Mouse (Mus musculus) right cerebral cortex, adult 2 months (tissue): ENCODE measurements around the gene Pvr.

ENCODE experiments used
- DNase-seq, 2 experiments: peaks; one replicate each; pipeline ENCODE4 v3.0.0; 2021 to 2022; ENCODE audit warnings: low spot score in 2 of 2

Pvr gene

GRCm38 (mm10) chr7:19871943-19872601, 48.9 kb downstream of the Pvr start:
- DNase-seq, result no peak

- DNase-seq, result no peak
These were observed 49.8 kb downstream of the Pvr start for GRCm38 (mm10) chr7:19871137-19871621.

- DNase-seq, result no peak
These were observed 53.1 kb downstream of the Pvr start for GRCm38 (mm10) chr7:19867751-19868399.

- no peak for DNase-seq
These were observed 54.5 kb downstream of the Pvr start for GRCm38 (mm10) chr7:19866490-19866889.

GRCm38 (mm10) chr7:19865246-19866036, 55.5 kb downstream of the Pvr start:
- DNase-seq, result no peak

- no peak for DNase-seq
These were observed 56.7 kb downstream of the Pvr start for GRCm38 (mm10) chr7:19864241-19864640.

- DNase-seq, result no peak
These were observed 59.8 kb downstream of the Pvr start, which contains the start of gene Ceacam16 for GRCm38 (mm10) chr7:19861199-19861598. Gene Ceacam16, minus strand, starts transcription at chr7:19861299.

GRCm38 (mm10) chr7:19859740-19860139, 61.2 kb downstream of the Pvr start:
- no peak for DNase-seq

- DNase-seq, result no peak
These were observed 64.7 kb downstream of the Pvr start for GRCm38 (mm10) chr7:19856283-19856682.

- DNase-seq, result no peak
These were observed 65.3 kb downstream of the Pvr start for GRCm38 (mm10) chr7:19855663-19856062.
